Mouse (Mus musculus): ENCODE results near the gene Gm17364. TPM values are rescaled to one million over a fixed set of nuclear protein-coding genes. Genes with fewer than 3 reads are reported as not detected.

Gm17364 gene
- total RNA-seq, 2 experiments from 2014 or later = not detected

DNA sequence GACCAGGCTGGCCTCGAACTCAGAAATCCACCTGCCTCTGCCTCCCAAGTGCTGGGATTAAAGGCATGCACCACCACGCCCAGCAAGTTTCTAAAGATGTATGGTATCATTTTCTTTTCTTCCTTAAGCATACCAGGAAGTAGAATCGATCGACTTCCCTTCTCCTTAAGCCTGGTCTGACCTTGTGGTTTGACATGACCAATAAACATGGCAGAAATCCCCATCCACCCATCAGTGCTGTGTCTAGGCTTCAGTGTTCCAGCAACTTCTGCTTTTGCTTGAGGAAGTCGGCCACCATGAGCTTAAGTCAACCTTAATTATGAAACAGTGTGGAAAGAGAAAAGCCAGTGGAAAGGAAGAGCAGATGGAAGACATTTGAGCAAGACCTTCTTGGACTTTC lies 43.5 kb downstream of the Gm17364 start:
- intact Hi-C loops (cut with DNase I; ENCODE audit: low total_unique reads) = loop anchor here (10.0 kb wide), 1 partner anchor 445 kb away; no protein-coding TSS in a partner anchor
- DNase-seq = no peak

DNA sequence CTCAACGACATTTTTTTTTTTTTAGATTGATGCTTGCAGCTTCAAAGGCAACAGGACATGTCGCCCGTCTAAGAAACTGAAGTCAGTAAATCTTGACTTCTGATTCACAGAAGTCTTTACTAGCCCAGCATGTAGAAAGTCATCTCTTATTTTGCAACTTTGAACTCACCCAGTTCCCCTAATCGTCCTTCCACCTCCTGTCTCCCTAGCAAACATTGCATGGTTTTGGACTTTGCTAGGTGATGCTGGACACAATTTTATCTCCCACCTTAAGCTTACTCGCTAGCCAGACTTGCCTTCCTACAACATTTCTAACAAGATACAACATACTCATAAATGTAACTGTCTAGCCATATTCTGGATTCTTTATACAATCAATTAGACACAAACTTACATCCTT lies 45.7 kb downstream of the Gm17364 start:
- intact Hi-C loops (cut with DNase I; ENCODE audit: low total_unique reads) = no loop called here
- no peak for DNase-seq

- no peak for DNase-seq
- intact Hi-C loops (cut with DNase I; ENCODE audit: low total_unique reads) = no loop called here
Measured at GRCm38 (mm10) chr13:41226513-41226912, 47.3 kb downstream of the Gm17364 start.

Other genes with a start within 250 kb of the Gm17364 start
- gene Mak, start 194.3 kb downstream of the Gm17364 start, total RNA-seq (2021) = not detected
- gene Gcm2, start 162.9 kb downstream of the Gm17364 start, total RNA-seq (2021) = not detected
- gene Sycp2l, start 159.7 kb downstream of the Gm17364 start, total RNA-seq (2021) = not detected
- gene Elovl2, start 53.6 kb downstream of the Gm17364 start, total RNA-seq (2021) = under 1 TPM; 0.16 to 0.18 TPM
- gene Smim13, start 24.1 kb downstream of the Gm17364 start, total RNA-seq (2021) = 10 to 100 TPM; 24.5 to 26.6 TPM
- 10 to 100 TPM in 1 of 2 experiments, 1 to 10 TPM in 1; 9.0 to 11.4 TPM for gene Nedd9, start 213.4 kb upstream of the Gm17364 start, total RNA-seq (2021)

Data from gastrocnemius, postnatal 14 days (tissue).